Mouse (Mus musculus): ENCODE results near the gene Apobr.

Gene Apobr

GRCm38 (mm10) chr7:126596414-126596813 is 11.7 kb downstream of the Apobr start:
- DNase-seq (ENCODE audit: low read depth in 2 of 2, low spot score in 2 of 2) = no peak

- no peak for DNase-seq (ENCODE audit: low read depth in 2 of 2, low spot score in 2 of 2)
These were observed 14.2 kb downstream of the Apobr start for GRCm38 (mm10) chr7:126598919-126599318.

- DNase-seq (ENCODE audit: low read depth in 2 of 2, low spot score in 2 of 2) = no peak
These were observed 17.2 kb downstream of the Apobr start for GRCm38 (mm10) chr7:126601896-126602295.

- no peak for DNase-seq (ENCODE audit: low read depth in 2 of 2, low spot score in 2 of 2)
These were observed 17.9 kb downstream of the Apobr start for GRCm38 (mm10) chr7:126602650-126603049.

GRCm38 (mm10) chr7:126606611-126607010 is 21.9 kb downstream of the Apobr start:
- no peak for DNase-seq (ENCODE audit: low read depth in 2 of 2, low spot score in 2 of 2)

GRCm38 (mm10) chr7:126607064-126607463 is 22.3 kb downstream of the Apobr start:
- no peak for DNase-seq (ENCODE audit: low read depth in 2 of 2, low spot score in 2 of 2)

DNA sequence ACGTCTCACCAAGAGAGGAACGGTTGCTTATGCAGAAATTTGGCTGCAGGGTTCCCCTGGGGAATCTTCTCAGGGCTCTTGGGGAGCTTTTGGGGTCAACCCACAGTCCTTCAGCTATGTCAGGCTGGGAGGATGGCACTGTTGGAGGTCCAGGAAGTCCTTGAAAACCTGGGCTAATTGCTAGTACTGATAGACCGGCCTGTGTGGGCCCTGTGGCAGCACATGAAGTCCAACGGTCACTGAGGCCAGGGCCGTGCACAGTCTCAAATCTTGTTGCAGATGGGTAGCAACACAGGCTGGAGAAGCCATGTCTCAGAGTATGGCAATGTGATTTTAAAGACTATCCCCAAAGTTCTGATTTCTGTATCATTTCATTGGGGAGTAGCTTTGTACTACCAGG is 23.1 kb downstream of the Apobr start:
- no peak for DNase-seq (ENCODE audit: low read depth in 2 of 2, low spot score in 2 of 2)

- no peak for DNase-seq (ENCODE audit: low read depth in 2 of 2, low spot score in 2 of 2)
These were observed 28.0 kb downstream of the Apobr start for GRCm38 (mm10) chr7:126612736-126613135.

DNA sequence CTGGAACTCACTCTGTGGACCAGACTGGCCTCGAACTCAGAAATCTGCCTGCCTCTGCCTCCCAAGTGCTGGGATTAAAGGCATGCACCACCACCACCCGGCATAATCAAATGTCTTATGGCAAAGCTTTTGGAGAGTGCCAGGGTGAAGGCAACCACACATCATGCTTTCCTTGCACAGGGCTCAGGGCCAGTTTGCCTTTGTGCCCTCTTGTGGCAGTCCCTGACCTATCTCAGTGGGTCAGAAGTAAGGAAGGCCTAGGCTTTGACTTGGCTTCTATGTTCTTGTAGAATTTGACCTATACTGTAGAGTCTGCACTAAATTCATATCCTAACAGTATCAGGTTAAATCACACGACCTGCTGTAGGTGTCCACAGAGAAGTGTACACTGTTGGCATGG is 32.0 kb downstream of the Apobr start:
- DNase-seq (ENCODE audit: low read depth in 2 of 2, low spot score in 2 of 2) = no peak

DNA sequence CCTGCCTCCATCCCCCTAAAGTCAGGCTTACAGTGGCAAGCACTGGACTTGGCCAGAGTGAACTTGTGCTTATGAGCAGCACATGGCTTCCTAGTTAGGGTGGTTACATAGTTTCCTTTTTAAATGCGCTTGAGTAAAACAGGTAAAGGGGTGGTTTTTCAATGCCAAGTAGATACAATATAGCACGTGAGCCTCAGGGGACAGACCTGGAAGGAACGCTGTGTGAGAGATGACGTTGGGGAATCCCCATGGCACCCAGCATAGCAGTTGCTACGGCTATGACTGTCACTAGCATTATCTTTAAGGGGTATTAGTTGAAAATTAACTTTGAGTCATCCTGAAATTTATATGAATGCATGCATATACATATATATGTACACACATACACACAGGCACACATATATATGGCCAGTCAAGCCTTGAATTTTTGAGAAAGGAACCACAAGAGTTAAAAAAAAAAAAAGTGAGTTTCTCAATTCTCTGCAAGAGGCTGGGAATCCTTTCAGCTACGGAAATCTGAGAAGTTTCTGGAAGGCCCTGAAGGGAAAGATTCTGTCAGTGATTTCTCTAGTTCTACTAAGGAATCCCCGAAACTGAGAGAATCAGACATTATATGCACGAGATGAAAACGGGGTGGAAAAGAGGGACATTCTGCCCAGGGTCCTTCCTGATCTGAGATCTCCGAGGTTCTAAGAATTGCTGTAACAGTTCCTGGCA is 35.0 kb downstream of the Apobr start:
- DNase-seq (ENCODE audit: low read depth in 2 of 2, low spot score in 2 of 2) = no peak

DNA sequence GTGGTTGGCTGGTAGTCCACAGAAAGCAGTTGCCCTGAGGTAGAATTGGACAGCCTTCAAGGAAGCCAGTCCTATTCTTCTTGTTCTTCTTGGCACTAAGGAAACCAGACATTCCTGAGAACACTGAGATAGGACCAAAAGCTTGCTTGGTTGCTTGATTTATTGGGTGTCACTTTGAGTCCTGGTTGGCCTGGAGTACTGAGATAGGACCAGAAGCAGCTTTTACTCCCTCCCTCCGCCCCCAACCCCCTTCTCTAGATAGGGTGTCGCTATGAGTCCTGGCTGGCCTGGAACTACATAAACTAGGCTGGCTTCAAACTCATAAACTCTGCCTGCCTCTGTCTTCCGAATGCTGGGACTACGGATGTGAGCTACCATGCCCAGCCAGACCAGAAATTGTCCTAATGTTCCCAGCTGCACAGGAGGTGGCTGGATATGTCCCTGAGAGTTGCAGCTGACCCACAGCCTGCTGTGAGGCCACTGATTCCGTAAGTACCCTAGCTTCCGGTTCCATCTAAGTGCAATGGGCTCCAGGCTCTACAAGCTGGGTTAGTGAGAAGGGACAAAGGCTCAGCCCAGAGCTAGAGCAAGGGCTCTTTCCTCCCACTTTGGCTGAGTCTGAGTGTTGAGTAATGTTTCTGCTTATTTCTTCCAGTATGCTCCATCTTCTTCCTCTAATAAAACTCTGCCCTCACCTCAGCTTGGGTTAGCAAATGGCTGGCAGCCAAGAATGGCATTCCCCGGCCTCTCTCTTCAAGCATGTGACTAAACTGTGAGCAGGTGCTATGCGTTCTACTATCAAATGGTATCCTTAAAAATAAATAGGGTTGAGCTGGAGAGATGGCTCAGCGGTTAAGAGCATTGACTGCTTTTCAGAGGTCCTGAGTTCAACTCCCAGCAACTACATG is 37.0 kb downstream of the Apobr start:
- no peak for DNase-seq (ENCODE audit: low read depth in 2 of 2, low spot score in 2 of 2)

DNA sequence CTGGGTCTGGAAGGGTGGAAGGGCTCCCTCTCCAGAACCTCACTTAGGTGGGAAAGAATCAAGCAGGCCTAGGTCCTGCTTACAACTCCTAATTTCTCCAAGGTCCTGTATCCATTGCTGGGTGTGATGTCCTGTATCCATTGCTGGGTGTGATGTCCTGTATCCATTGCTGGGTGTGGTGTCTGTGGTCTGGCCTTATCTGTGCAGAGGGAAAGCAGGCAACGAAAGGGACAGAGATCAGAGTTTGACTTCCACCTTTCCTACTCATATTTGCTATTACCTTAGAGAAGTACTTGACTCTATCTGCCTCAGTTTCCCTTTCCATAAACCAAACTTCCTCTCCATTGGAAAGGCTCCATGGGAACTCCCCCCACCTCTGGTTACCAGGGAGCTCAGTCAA is 38.6 kb downstream of the Apobr start:
- no peak for DNase-seq (ENCODE audit: low read depth in 2 of 2, low spot score in 2 of 2)

DNA sequence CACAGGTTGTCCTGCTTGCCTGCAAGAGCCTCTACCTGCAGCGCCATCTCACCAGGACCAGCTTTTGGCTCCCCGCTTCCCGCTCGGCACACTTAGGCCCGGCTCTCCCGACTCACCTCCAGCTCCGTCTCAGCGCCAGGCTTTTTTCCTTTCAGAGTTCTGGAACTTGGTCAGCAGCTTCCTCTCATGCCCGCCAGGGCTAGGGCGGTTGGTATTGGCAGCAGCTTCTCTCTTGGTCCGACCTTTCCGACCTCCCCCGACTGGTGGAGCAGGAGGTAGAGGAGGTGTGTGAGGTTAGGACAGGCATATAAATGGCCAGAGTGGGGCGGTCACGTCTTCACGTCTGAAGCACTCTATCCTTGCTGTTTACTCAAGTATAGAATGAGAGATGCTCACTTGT is 40.0 kb downstream of the Apobr start:
- no peak for DNase-seq (ENCODE audit: low read depth in 2 of 2, low spot score in 2 of 2)

GRCm38 (mm10) chr7:126625369-126625768 is 40.6 kb downstream of the Apobr start:
- DNase-seq (ENCODE audit: low read depth in 2 of 2, low spot score in 2 of 2) = no peak

DNA sequence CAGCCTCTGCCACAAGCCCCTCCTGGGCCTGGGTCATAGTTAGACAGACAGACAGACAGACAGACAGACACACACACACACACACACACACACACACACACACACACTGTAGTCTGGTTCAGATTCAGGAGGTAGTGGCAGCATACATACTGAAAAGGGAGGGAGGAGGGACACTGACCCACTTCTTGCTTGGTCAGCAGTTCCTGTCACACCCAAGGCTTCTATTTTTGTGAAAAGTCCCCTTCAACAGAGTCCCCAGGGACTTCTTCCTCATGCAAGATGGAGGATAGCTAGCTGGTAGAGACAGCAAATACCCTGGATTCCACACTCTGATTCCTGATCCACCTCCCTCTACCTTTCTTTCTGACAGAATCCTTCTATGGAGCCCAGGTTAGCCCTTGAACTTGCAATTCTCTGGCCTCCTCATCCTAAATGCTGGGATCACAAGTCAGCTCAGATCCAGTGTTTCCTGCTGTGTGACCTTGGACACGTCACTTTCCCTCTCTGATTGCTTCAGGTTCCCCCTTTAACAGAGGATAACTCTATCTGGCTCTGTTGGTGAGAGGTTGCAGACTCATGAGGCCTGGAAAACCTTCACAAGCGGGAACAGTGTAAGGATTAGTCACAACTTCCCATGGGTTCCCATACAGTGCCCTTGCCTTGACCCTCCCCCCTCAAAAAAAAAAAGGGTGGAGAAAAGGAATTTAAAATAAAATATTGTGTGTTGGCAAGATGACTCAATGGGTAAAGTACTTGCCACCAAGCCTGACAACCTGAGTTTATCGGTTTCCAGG is 41.3 kb downstream of the Apobr start:
- no peak for DNase-seq (ENCODE audit: low read depth in 2 of 2, low spot score in 2 of 2)

DNA sequence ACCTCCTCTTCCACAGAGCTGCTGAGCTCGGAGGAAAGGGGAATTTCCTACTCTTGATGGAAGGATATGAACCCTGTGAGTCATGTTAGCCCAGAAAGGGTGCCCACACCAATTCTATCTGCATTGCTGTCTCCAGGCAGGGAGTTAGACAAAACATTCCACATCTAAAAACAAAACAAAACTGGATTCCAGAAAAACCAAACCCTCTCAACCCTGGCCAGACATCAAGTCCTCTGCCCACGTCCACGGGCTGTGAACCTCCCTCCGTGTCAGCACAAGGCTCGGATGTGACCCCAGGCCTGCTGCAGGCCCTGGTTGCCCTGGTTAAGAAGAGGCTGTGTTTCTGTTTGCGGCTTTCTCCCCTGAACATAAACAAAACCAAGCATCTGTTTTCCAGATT is 43.4 kb downstream of the Apobr start:
- no peak for DNase-seq (ENCODE audit: low read depth in 2 of 2, low spot score in 2 of 2)

- DNase-seq (ENCODE audit: low read depth in 2 of 2, low spot score in 2 of 2) = no peak
These were observed 45.2 kb downstream of the Apobr start for GRCm38 (mm10) chr7:126629915-126630314.

DNA sequence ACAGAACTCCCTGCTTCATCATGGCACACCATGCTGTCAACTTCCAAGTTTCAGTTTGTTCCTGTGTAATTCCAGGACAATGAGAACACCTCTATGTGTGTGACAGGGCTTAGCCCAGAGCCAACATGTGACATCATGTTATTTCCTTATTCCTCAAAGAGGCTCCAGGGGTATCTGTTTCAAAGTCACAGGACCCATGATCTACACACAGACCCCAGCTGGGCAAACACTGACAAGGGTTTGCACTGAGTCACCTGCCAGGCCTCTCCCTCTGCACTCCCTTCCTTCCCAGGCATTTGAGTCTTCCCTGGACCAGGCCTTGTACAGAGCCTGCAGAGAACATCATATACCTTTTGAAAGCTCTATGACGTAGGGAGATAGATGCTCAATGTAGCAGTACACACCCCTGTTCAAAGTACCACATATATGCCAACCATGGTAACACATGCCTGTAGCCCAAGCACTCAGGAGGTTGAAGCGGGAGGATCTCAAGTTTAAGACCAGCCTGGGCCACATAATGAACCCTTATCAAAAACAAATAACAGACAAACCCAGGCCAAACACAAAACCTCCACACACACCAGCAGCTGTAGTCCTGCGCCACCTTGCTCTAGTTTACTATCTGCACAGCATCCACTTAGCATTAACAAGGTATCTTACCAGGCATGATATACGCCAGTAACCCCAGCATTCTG is 46.2 kb downstream of the Apobr start, which contains the start of gene Nupr1:
Gene Nupr1, minus strand, starts transcription at position 38 of the 695 bp plus-strand sequence.
- no peak for DNase-seq (ENCODE audit: low read depth in 2 of 2, low spot score in 2 of 2)

DNA sequence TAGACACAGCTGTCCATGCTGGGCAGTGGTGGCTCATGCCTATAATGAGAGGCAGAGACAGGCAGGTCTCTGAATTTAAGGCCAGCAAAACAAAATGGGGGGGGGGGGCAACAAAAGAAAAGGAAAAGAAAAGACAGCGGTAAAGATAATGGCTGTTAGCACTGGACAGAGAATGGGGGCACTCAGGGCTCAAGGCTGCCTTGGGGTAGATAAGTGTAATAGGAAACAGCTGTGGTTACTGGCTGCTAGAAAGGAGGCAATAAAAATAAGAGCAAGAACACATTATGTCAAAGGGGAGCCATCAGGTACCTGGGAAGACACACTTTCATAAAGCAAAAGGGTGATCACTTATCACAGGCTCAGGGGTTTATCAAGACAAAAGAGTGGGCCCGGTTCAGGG is 47.7 kb downstream of the Apobr start:
- no peak for DNase-seq (ENCODE audit: low read depth in 2 of 2, low spot score in 2 of 2)

GRCm38 (mm10) chr7:126635375-126635774 is 50.6 kb downstream of the Apobr start:
- DNase-seq (ENCODE audit: low read depth in 2 of 2, low spot score in 2 of 2) = no peak

Measured in CD8-positive naive resting alpha-beta T cell, adult 2 months (primary cell).